Mouse (Mus musculus) liver, adult 2 months (tissue): ENCODE results near the gene Lrrc49. TPM values are rescaled to one million over a fixed set of nuclear protein-coding genes. Genes with fewer than 3 reads are reported as not detected.
A peak's percentile ranks its signal among the peaks of the same experiment; 100 is the strongest.

Source experiments
- DNase-seq: peaks from one replicate; pipeline ENCODE4 v3.0.0-alpha.2; 2011; ENCODE audit warnings: low read depth, low spot score; ENCODE audit errors: extremely low read depth
- H3K27ac ChIP-seq: fragments of 200-500 bp; replicated peaks from 2 replicates; pipeline ENCODE4 v1.5.1; 2012; ENCODE audit warnings: low read depth, mild to moderate bottlenecking, control low read depth, inconsistent platforms, low read length; ENCODE audit not compliant: insufficient read depth
- H3K27me3 ChIP-seq: fragments of 200-500 bp; 2 replicates; pipeline ENCODE4 v1.6.1; 2012; ENCODE audit warnings: mild to moderate bottlenecking, moderate library complexity, low read length, inconsistent platforms; ENCODE audit not compliant: control insufficient read depth, insufficient read depth
- H3K36me3 ChIP-seq: fragments of 200-500 bp; 2 replicates; pipeline ENCODE4 v1.6.1; 2012; ENCODE audit warnings: low read length, inconsistent platforms; ENCODE audit not compliant: control insufficient read depth, insufficient read depth
- H3K4me1 ChIP-seq: fragments of 200-500 bp; 2 replicates; pipeline ENCODE4 v1.6.1; 2011; ENCODE audit warnings: low read length; ENCODE audit not compliant: control insufficient read depth, insufficient read depth
- H3K4me3 ChIP-seq: fragments of 200-500 bp; 2 replicates; pipeline ENCODE4 v1.5.1; 2011; ENCODE audit warnings: low read depth, mild to moderate bottlenecking, control low read depth, low read length, moderate library complexity; ENCODE audit not compliant: insufficient read depth
- H3K79me2 ChIP-seq: fragments of 200-500 bp; 2 replicates; pipeline ENCODE4 v1.6.1; 2012; ENCODE audit warnings: inconsistent platforms, mild to moderate bottlenecking, low read length, moderate library complexity; ENCODE audit not compliant: control insufficient read depth, insufficient read depth
- H3K9ac ChIP-seq: fragments of 200-500 bp; 2 replicates; pipeline ENCODE4 v1.6.1; 2012; ENCODE audit warnings: low read depth, mild to moderate bottlenecking, control low read depth, inconsistent platforms, low read length
- CTCF ChIP-seq: fragments of 200-500 bp; IDR thresholded peaks from 2 replicates; pipeline ENCODE4 v1.5.1; 2011; ENCODE audit warnings: low read depth, low read length, control low read depth
- POLR2A ChIP-seq: fragments of 200-500 bp; IDR thresholded peaks from 2 replicates; pipeline ENCODE4 v1.6.1; 2011; ENCODE audit warnings: low read length, control low read depth; ENCODE audit not compliant: insufficient read depth; ENCODE audit errors: extremely low read depth
- WGBS: fragments of 180-500 bp; shearing (Covaris S2); methylation state at CpG from one replicate; pipeline ENCODE4 v1.1.7; 2018; 5-methylcytosine and 5-hydroxymethylcytosine counted together
- polyA plus RNA-seq: library from polyadenylated mRNA; depleted of rRNA; stranded (reverse); fragments of >200 nt; gene quantifications from 2 replicates; pipeline ENCODE4 v1.2.3, GENCODE M21; 2012
- total RNA-seq: library from RNA; depleted of rRNA; stranded (reverse); fragments of >200 nt; gene quantifications from 2 replicates; pipeline ENCODE4 v1.2.3, GENCODE M21; 2014

Lrrc49 gene
- total and polyA plus RNA-seq, 2 experiments = 0.17 to 0.28 TPM

GRCm38 (mm10) chr9:60616946-60617345 is 71.0 kb downstream of the Lrrc49 start:
- H3K36me3 ChIP-seq = no peaks in the 10 kb centered on the region
- no peak for DNase-seq
- no peak overlapping the region for H3K27ac ChIP-seq
- H3K4me1 ChIP-seq = 0 out of 2 replicates have a peak, but pooled peaks cover 1% of the 10 kb centered on the region
- no peaks in the 10 kb centered on the region for H3K79me2 ChIP-seq
- WGBS = 81% methylated on average over 9 of the region's 9 CpGs
- no peak overlapping the region for H3K4me3 ChIP-seq
- TF ChIP-seq POLR2A (no peak), CTCF (no peak)
- H3K27me3 ChIP-seq = no peaks in the 10 kb centered on the region
- no peak overlapping the region for H3K9ac ChIP-seq

- no peaks in the 10 kb centered on the region for H3K36me3 ChIP-seq
- H3K9ac ChIP-seq = no peak overlapping the region
- no peaks in the 10 kb centered on the region for H3K27me3 ChIP-seq
- TF ChIP-seq CTCF (no peak), POLR2A (no peak)
- WGBS = 41% methylated on average over 7 of the region's 7 CpGs
- H3K4me1 ChIP-seq = 0 out of 2 replicates have a peak, but pooled peaks cover 2% of the 10 kb centered on the region
- no peaks in the 10 kb centered on the region for H3K79me2 ChIP-seq
- DNase-seq = no peak
- no peak overlapping the region for H3K27ac ChIP-seq
- no peak overlapping the region for H3K4me3 ChIP-seq
These were observed 71.6 kb downstream of the Lrrc49 start for GRCm38 (mm10) chr9:60616359-60616758.

GRCm38 (mm10) chr9:60612260-60612659 is 75.7 kb downstream of the Lrrc49 start:
- no peak for TF ChIP-seq CTCF
- TF ChIP-seq POLR2A = no peak
- WGBS = 26% methylated on average over 2 of the region's 2 CpGs
- H3K36me3 ChIP-seq = no peaks in the 10 kb centered on the region
- no peak overlapping the region for H3K4me3 ChIP-seq
- peak; percentile 41 for DNase-seq
- H3K4me1 ChIP-seq = 0 out of 2 replicates have a peak, but pooled peaks cover 2% of the 10 kb centered on the region
- 0 out of 2 replicates have a peak, but pooled peaks cover 2% of the 10 kb centered on the region for H3K27me3 ChIP-seq
- H3K79me2 ChIP-seq = no peaks in the 10 kb centered on the region
- no peak overlapping the region for H3K27ac ChIP-seq
- no peak overlapping the region for H3K9ac ChIP-seq

GRCm38 (mm10) chr9:60610194-60610593 is 77.8 kb downstream of the Lrrc49 start:
- Histone ChIP-seq H3K79me2 (no peaks in the 10 kb centered on the region), H3K36me3 (no peaks in the 10 kb centered on the region), H3K4me3 (no peak overlapping the region), H3K27ac (no peak overlapping the region), H3K9ac (no peak overlapping the region), H3K27me3 (0 out of 2 replicates have a peak, but pooled peaks cover 2% of the 10 kb centered on the region), H3K4me1 (0 out of 2 replicates have a peak, but pooled peaks cover 2% of the 10 kb centered on the region)
- 26% methylated on average over 13 of the region's 13 CpGs for WGBS
- no peak for TF ChIP-seq POLR2A
- TF ChIP-seq CTCF = no peak
- DNase-seq = no peak

- H3K27me3 ChIP-seq = 0 out of 2 replicates have a peak, but pooled peaks cover 2% of the 10 kb centered on the region
- H3K27ac ChIP-seq = no peak overlapping the region
- TF ChIP-seq POLR2A (no peak), CTCF (no peak)
- no peak overlapping the region for H3K4me3 ChIP-seq
- H3K4me1 ChIP-seq = 0 out of 2 replicates have a peak, but pooled peaks cover 2% of the 10 kb centered on the region
- H3K79me2 ChIP-seq = no peaks in the 10 kb centered on the region
- WGBS = 89% methylated on average over 9 of the region's 9 CpGs
- H3K36me3 ChIP-seq = no peaks in the 10 kb centered on the region
- no peak overlapping the region for H3K9ac ChIP-seq
- DNase-seq = no peak
These were observed 79.1 kb downstream of the Lrrc49 start for GRCm38 (mm10) chr9:60608857-60609256.

GRCm38 (mm10) chr9:60608086-60608485 is 79.9 kb downstream of the Lrrc49 start:
- Histone ChIP-seq H3K36me3 (no peaks in the 10 kb centered on the region), H3K27ac (no peak overlapping the region), H3K79me2 (no peaks in the 10 kb centered on the region), H3K9ac (no peak overlapping the region), H3K4me1 (0 out of 2 replicates have a peak, but pooled peaks cover 2% of the 10 kb centered on the region), H3K4me3 (no peak overlapping the region), H3K27me3 (0 out of 2 replicates have a peak, but pooled peaks cover 2% of the 10 kb centered on the region)
- WGBS = 89% methylated on average over 3 of the region's 3 CpGs
- DNase-seq = no peak
- no peak for TF ChIP-seq CTCF
- TF ChIP-seq POLR2A = no peak
